Mouse (Mus musculus): ENCODE results near the gene Ptprcap. TPM values are rescaled to one million over a fixed set of nuclear protein-coding genes. Genes with fewer than 3 reads are reported as not detected.

Ptprcap gene
- polyA plus RNA-seq, 1 experiment from 2014 or later: 0.82 TPM

DNA sequence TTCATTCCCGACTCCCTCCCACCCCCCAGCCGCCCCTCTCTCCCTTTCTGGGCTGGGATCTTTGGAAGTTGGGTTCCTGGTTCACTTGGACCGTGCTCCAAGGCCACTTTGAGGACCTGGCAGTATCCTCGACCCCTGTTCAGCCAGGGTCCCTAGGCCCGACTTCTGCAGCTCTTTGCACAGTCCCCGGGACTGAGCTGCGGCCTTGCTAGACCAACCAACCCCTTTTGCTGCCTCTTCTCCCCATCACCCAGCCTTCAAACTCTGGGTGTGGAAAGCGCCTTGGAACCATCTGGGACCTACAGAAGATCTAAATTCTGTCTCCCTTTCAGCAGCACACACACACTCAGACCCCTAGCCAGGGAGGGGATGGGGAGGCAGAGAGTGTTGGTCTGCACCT lies 4.6 kb upstream of the Ptprcap start:
- ATAC-seq (ENCODE audit: insufficient number of reproducible peaks, insufficient read depth, low FRiP score, low read depth): no peak

DNA sequence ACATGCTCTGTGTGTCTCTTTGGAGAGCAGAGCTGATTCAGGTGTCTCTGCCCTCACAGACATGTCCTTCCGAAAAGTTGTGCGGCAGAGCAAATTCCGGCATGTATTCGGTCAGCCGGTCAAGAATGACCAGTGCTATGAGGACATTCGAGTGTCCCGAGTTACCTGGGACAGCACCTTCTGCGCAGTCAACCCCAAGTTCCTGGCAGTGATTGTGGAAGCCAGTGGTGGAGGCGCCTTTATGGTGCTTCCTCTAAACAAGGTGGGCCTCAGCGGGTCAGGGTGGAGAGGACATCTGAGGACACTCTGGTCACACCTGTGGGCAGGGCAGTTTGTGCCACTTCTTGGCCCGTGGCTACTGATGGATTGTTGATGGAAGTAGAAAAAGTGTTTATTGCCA lies 4.1 kb upstream of the Ptprcap start:
- Histone ChIP-seq H3K4me1 (ENCODE audit: control insufficient read depth in 2 of 2, insufficient read depth in 2 of 2, low read length in 2 of 2) (peaks cover 11 to 26% of the 10 kb centered on the region in 2 experiments), H3K27ac (replicated peaks in 1 of 2; ENCODE audit: control insufficient read depth in 1 of 2, insufficient read depth in 1 of 2, low read depth in 2 of 2, low read length in 2 of 2) (peak overlapping the region in 1 of 2 experiments; percentile 82; a peak in 1 of 4 replicates), H3K9ac (ENCODE audit: low read length) (peak overlapping the region; percentile 96), H3K4me3 (ENCODE audit: control insufficient read depth in 1 of 2, insufficient read depth in 1 of 2, low read depth in 1 of 2, low read length in 2 of 2) (peak overlapping the region; percentile 69 to 93), H3K36me3 (ENCODE audit: control insufficient read depth, insufficient read depth, low read length) (peaks cover 46% of the 10 kb centered on the region), H3K4me2 (ENCODE audit: low read length) (peak overlapping the region; percentile 73), H3K27me3 (ENCODE audit: control insufficient read depth, insufficient read depth, low read length) (no peaks in the 10 kb centered on the region), H3K9me3 (ENCODE audit: control insufficient read depth, low read length) (no peaks in the 10 kb centered on the region; the same call in 1 of the 2 replicates)
- ATAC-seq (ENCODE audit: insufficient number of reproducible peaks, insufficient read depth, low FRiP score, low read depth): no peak
- WGBS: 76% methylated on average over 11 of the region's 11 CpGs

More for the DNA sequence above, 4.6 kb upstream of the Ptprcap start:
- H3K9ac ChIP-seq (ENCODE audit: low read length): peak overlapping the region; percentile 96
- H3K27ac ChIP-seq (replicated peaks in 1 of 2; ENCODE audit: control insufficient read depth in 1 of 2, insufficient read depth in 1 of 2, low read depth in 2 of 2, low read length in 2 of 2): peak overlapping the region in 1 of 2 experiments; percentile 82; a peak in 3 of 4 replicates
- H3K4me2 ChIP-seq (ENCODE audit: low read length): peak overlapping the region; percentile 73
- WGBS: 3% methylated on average over 7 of the region's 8 CpGs
- H3K4me1 ChIP-seq (ENCODE audit: control insufficient read depth in 2 of 2, insufficient read depth in 2 of 2, low read length in 2 of 2): peaks cover 11 to 26% of the 10 kb centered on the region in 2 experiments
- peaks cover 41% of the 10 kb centered on the region for H3K36me3 ChIP-seq (ENCODE audit: control insufficient read depth, insufficient read depth, low read length)
- peak overlapping the region; percentile 69 to 93 for H3K4me3 ChIP-seq (ENCODE audit: control insufficient read depth in 1 of 2, insufficient read depth in 1 of 2, low read depth in 1 of 2, low read length in 2 of 2)
- H3K9me3 ChIP-seq (ENCODE audit: control insufficient read depth, low read length): no peaks in the 10 kb centered on the region; the same call in 1 of the 2 replicates
- H3K27me3 ChIP-seq (ENCODE audit: control insufficient read depth, insufficient read depth, low read length): no peaks in the 10 kb centered on the region

DNA sequence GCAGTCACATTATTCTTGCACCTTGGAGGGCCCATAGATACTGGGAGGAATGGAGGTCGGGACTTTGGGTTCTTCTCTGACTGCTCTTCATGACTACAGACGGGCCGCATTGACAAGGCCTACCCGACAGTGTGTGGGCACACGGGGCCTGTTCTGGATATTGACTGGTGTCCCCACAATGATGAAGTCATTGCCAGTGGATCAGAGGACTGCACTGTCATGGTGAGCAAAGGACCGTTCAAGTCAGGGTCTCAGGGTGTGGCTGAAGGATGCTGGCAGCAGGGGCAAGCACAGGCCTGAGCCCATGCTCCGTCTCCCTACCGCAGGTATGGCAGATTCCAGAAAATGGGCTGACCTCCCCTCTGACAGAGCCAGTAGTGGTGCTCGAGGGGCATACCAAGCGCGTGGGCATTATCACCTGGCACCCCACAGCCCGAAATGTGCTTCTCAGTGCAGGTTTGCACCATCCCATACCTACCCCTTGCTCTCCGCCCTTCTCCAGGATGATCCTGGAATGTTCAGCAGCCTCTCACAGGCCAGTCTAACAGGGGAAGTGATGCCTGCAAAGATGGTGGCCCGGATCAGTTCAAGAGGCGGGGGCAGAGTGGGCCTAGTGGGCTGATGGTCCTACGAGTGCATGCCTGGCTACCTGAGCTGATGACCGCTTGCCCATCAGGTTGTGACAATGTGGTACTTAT lies 3.5 kb upstream of the Ptprcap start:
- no peaks in the 10 kb centered on the region; the same call in 1 of the 2 replicates for H3K9me3 ChIP-seq (ENCODE audit: control insufficient read depth, low read length)
- H3K4me2 ChIP-seq (ENCODE audit: low read length): peak overlapping the region; percentile 73
- H3K27ac ChIP-seq (replicated peaks in 1 of 2; ENCODE audit: control insufficient read depth in 1 of 2, insufficient read depth in 1 of 2, low read depth in 2 of 2, low read length in 2 of 2): no peak overlapping the region
- H3K4me3 ChIP-seq (ENCODE audit: control insufficient read depth in 1 of 2, insufficient read depth in 1 of 2, low read depth in 1 of 2, low read length in 2 of 2): peak overlapping the region in 1 of 2 experiments; percentile 93; a peak in 2 of 4 replicates
- H3K4me1 ChIP-seq (ENCODE audit: control insufficient read depth in 2 of 2, insufficient read depth in 2 of 2, low read length in 2 of 2): peaks cover 11 to 26% of the 10 kb centered on the region in 2 experiments
- peak overlapping the region; percentile 96 for H3K9ac ChIP-seq (ENCODE audit: low read length)
- peaks cover 46% of the 10 kb centered on the region for H3K36me3 ChIP-seq (ENCODE audit: control insufficient read depth, insufficient read depth, low read length)
- ATAC-seq (ENCODE audit: insufficient number of reproducible peaks, insufficient read depth, low FRiP score, low read depth): no peak
- H3K27me3 ChIP-seq (ENCODE audit: control insufficient read depth, insufficient read depth, low read length): no peaks in the 10 kb centered on the region
- WGBS: 93% methylated on average over 17 of the region's 17 CpGs

DNA sequence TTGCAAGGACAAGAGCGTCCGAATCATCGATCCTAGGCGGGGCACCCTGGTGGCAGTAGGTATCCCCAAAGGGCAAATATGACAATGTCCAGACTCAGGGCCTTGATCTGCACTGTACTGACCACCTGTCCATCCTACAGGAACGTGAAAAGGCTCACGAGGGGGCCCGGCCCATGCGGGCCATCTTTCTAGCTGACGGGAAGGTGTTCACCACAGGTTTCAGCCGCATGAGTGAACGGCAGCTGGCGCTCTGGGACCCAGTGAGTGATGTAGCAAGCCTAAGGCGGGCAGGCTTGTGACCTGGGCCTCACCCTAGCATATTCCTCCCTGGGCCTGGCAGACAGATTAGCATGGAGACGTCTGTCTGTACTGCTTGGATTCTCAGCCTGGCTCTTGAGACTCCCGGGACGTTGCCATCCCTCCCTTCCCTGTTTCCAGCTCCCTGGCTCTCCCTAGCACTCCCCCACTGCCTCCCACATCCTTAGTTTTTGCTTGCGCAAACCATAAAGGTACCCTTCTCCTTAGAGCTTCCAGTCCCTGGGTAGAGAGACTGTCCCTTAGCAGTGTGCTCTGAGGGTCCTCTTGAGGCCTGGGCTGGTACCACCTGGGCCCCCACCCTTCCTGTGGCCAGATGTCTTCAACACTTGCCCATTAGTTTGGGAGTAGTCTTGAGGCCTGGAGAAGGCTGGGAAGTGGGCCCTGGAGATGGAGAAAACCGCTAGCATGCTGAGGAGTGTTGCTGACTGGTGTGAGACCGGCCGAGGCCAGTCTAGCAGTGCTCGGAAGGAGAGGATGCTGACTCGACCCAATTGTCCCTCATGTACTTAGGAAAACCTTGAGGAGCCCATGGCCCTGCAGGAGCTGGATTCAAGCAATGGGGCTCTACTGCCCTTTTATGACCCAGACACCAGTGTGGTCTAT lies 2.6 kb upstream of the Ptprcap start:
- H3K9ac ChIP-seq (ENCODE audit: low read length): no peak overlapping the region
- H3K9me3 ChIP-seq (ENCODE audit: control insufficient read depth, low read length): no peaks in the 10 kb centered on the region; the same call in 1 of the 2 replicates
- H3K36me3 ChIP-seq (ENCODE audit: control insufficient read depth, insufficient read depth, low read length): peaks cover 54% of the 10 kb centered on the region
- ATAC-seq (ENCODE audit: insufficient number of reproducible peaks, insufficient read depth, low FRiP score, low read depth): no peak
- 90% methylated on average over 22 of the region's 22 CpGs for WGBS
- peaks cover 11 to 26% of the 10 kb centered on the region in 2 experiments for H3K4me1 ChIP-seq (ENCODE audit: control insufficient read depth in 2 of 2, insufficient read depth in 2 of 2, low read length in 2 of 2)
- H3K4me2 ChIP-seq (ENCODE audit: low read length): no peak overlapping the region
- H3K27me3 ChIP-seq (ENCODE audit: control insufficient read depth, insufficient read depth, low read length): no peaks in the 10 kb centered on the region
- H3K4me3 ChIP-seq (ENCODE audit: control insufficient read depth in 1 of 2, insufficient read depth in 1 of 2, low read depth in 1 of 2, low read length in 2 of 2): no peak overlapping the region
- H3K27ac ChIP-seq (replicated peaks in 1 of 2; ENCODE audit: control insufficient read depth in 1 of 2, insufficient read depth in 1 of 2, low read depth in 2 of 2, low read length in 2 of 2): no peak overlapping the region

DNA sequence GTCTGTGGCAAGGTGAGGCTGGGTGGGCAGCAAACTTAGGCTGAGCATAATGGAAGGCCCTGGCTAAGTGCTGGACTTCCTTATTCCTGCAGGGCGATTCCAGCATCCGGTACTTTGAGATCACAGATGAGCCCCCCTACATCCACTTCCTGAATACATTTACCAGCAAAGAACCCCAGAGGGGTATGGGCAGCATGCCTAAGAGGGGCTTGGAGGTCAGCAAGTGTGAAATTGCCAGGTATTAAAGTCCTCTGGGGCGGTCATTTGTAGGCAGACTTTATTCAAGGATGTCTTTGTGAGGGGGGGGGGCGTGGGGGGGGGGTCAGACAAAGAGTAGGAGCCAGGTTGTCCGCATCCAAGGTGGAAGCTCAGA lies 1.9 kb upstream of the Ptprcap start:
- H3K9ac ChIP-seq (ENCODE audit: low read length): no peak overlapping the region

DNA sequence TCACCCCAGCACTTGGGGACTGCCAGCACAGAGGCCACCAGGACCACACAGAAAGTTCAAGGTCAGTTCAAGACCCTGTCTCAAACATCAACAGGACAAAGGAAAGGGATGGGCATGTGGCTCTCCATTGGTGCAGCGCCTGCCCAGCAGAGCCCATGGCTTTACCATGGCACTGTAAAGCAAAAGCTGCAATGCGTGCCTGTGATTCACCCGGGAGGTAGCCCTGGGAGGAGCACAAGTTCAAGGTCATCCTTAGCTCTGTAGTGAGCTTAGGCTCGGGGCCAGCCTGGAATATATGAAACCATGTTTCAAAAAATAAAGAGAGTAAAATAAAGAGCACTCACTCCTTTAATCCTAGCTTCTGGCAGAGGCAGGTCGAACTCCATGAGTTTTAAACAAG lies 1.5 kb upstream of the Ptprcap start:
- Histone ChIP-seq H3K9me3 (ENCODE audit: control insufficient read depth, low read length) (no peaks in the 10 kb centered on the region), H3K4me1 (ENCODE audit: control insufficient read depth in 2 of 2, insufficient read depth in 2 of 2, low read length in 2 of 2) (peaks cover 11 to 26% of the 10 kb centered on the region in 2 experiments), H3K9ac (ENCODE audit: low read length) (no peak overlapping the region), H3K4me3 (ENCODE audit: control insufficient read depth in 1 of 2, insufficient read depth in 1 of 2, low read depth in 1 of 2, low read length in 2 of 2) (no peak overlapping the region), H3K27me3 (ENCODE audit: control insufficient read depth, insufficient read depth, low read length) (no peaks in the 10 kb centered on the region), H3K36me3 (ENCODE audit: control insufficient read depth, insufficient read depth, low read length) (peaks cover 64% of the 10 kb centered on the region), H3K27ac (replicated peaks in 1 of 2; ENCODE audit: control insufficient read depth in 1 of 2, insufficient read depth in 1 of 2, low read depth in 2 of 2, low read length in 2 of 2) (no peak overlapping the region; a peak in 1 of 4 replicates), H3K4me2 (ENCODE audit: low read length) (no peak overlapping the region)
- no peak for ATAC-seq (ENCODE audit: insufficient number of reproducible peaks, insufficient read depth, low FRiP score, low read depth)
- WGBS: 83% methylated on average over 5 of the region's 5 CpGs

More for the DNA sequence above, 1.9 kb upstream of the Ptprcap start:
- ATAC-seq (ENCODE audit: insufficient number of reproducible peaks, insufficient read depth, low FRiP score, low read depth): no peak
- Histone ChIP-seq H3K27me3 (ENCODE audit: control insufficient read depth, insufficient read depth, low read length) (no peaks in the 10 kb centered on the region), H3K4me2 (ENCODE audit: low read length) (no peak overlapping the region), H3K36me3 (ENCODE audit: control insufficient read depth, insufficient read depth, low read length) (peaks cover 60% of the 10 kb centered on the region), H3K4me1 (ENCODE audit: control insufficient read depth in 2 of 2, insufficient read depth in 2 of 2, low read length in 2 of 2) (peaks cover 11 to 26% of the 10 kb centered on the region in 2 experiments), H3K9me3 (ENCODE audit: control insufficient read depth, low read length) (no peaks in the 10 kb centered on the region), H3K4me3 (ENCODE audit: control insufficient read depth in 1 of 2, insufficient read depth in 1 of 2, low read depth in 1 of 2, low read length in 2 of 2) (no peak overlapping the region), H3K27ac (replicated peaks in 1 of 2; ENCODE audit: control insufficient read depth in 1 of 2, insufficient read depth in 1 of 2, low read depth in 2 of 2, low read length in 2 of 2) (no peak overlapping the region)
- 98% methylated on average over 3 of the region's 5 CpGs for WGBS

DNA sequence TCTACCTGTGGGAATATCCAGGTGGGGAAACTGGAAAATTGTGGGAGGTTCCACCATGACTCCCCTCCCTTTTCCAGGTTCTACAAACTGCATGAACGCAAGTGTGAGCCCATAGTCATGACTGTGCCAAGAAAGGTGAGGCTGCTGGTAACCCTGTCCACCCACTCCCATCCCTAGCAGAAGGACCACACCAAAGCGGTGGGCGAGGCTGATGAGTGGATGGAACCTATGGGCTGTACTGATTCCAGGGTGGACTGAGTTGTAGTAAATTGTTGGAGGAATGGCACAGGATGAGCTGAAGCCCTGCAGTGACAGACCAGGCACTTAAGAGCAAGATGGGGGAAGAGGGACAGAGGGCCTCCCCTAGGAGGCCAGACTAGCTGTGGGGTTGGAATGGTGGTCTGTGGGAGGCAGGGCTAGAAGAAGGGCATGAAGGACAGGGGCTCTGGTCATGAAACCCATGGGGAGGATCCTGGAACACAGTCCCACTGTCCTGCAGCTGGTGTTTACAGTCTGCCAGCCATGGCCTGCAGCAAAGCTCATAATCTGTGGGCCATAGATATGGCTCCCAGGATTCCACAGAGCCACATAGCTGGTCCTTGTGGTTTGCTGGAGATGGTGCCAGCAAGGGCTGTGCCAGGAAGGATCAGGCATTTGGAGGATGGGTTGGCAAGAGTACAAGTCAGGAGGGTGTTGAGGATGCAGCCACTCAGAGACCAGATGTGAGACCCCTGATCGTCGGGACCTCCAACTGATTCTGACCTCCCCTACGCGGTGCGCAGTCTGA lies 766 bp upstream of the Ptprcap start:
- 0 out of 4 replicates have a peak overlapping the region, but pooled peaks of 1 of the 2 experiments have one; percentile 24 for H3K27ac ChIP-seq (replicated peaks in 1 of 2; ENCODE audit: control insufficient read depth in 1 of 2, insufficient read depth in 1 of 2, low read depth in 2 of 2, low read length in 2 of 2)
- peaks cover 11 to 26% of the 10 kb centered on the region in 2 experiments for H3K4me1 ChIP-seq (ENCODE audit: control insufficient read depth in 2 of 2, insufficient read depth in 2 of 2, low read length in 2 of 2)
- WGBS: 89% methylated on average over 8 of the region's 8 CpGs
- H3K4me2 ChIP-seq (ENCODE audit: low read length): no peak overlapping the region
- ATAC-seq (ENCODE audit: insufficient number of reproducible peaks, insufficient read depth, low FRiP score, low read depth): no peak
- peaks cover 72% of the 10 kb centered on the region for H3K36me3 ChIP-seq (ENCODE audit: control insufficient read depth, insufficient read depth, low read length)
- no peaks in the 10 kb centered on the region for H3K9me3 ChIP-seq (ENCODE audit: control insufficient read depth, low read length)
- no peak overlapping the region for H3K9ac ChIP-seq (ENCODE audit: low read length)
- no peak overlapping the region for H3K4me3 ChIP-seq (ENCODE audit: control insufficient read depth in 1 of 2, insufficient read depth in 1 of 2, low read depth in 1 of 2, low read length in 2 of 2)
- no peaks in the 10 kb centered on the region for H3K27me3 ChIP-seq (ENCODE audit: control insufficient read depth, insufficient read depth, low read length)

Data from heart, embryonic 14.5 days (tissue).